Mouse (Mus musculus) myocyte (in vitro differentiated cells): ENCODE measurements around the gene Fut1.

Experiments
- CEBPB ChIP-seq: IDR thresholded peaks from 2 replicates; pipeline ENCODE4 v1.6.1; 2011; ENCODE audit warnings: mild to moderate bottlenecking, moderate library complexity; ENCODE audit not compliant: poor library complexity, insufficient read depth, severe bottlenecking
- MAX ChIP-seq: IDR thresholded peaks from one replicate; pipeline ENCODE4 v1.6.1; 2011; ENCODE audit warnings: low read depth, mild to moderate bottlenecking, control low read depth
- MYOD1 ChIP-seq, 3 experiments: IDR thresholded peaks; one replicate each; pipeline ENCODE4 v1.6.1; 2011; ENCODE audit warnings: control low read depth in 2 of 3, low read depth in 2 of 3, mild to moderate bottlenecking in 2 of 3, moderate library complexity in 1 of 3; ENCODE audit not compliant: insufficient read length in 2 of 3, control insufficient read depth in 1 of 3
- MYOG ChIP-seq, 3 experiments: IDR thresholded peaks; one replicate each; pipeline ENCODE4 v1.6.1; 2011; ENCODE audit warnings: control low read depth in 2 of 3, low read depth in 2 of 3, mild to moderate bottlenecking in 2 of 3; ENCODE audit not compliant: insufficient read length in 2 of 3, control insufficient read depth in 1 of 3, insufficient read depth in 1 of 3
- POLR2A ChIP-seq: IDR thresholded peaks from one replicate; pipeline ENCODE4 v1.6.1; 2011; ENCODE audit warnings: low read depth, mild to moderate bottlenecking, control low read depth, moderate library complexity; ENCODE audit not compliant: insufficient read length
- POLR2AphosphoS2 ChIP-seq: IDR thresholded peaks from one replicate; pipeline ENCODE4 v1.6.1; 2011; ENCODE audit warnings: low read depth, control low read depth; ENCODE audit not compliant: insufficient read length
- REST ChIP-seq: IDR thresholded peaks from one replicate; pipeline ENCODE4 v1.6.1; 2011; ENCODE audit warnings: mild to moderate bottlenecking, control low read depth, moderate library complexity; ENCODE audit not compliant: insufficient read depth, insufficient read length
- TCF12 ChIP-seq: IDR thresholded peaks from one replicate; pipeline ENCODE4 v1.6.1; 2011; ENCODE audit warnings: mild to moderate bottlenecking, control low read depth; ENCODE audit not compliant: poor library complexity, insufficient read depth, severe bottlenecking
- USF1 ChIP-seq: IDR thresholded peaks from one replicate; pipeline ENCODE4 v1.6.1; 2011; ENCODE audit warnings: low read depth, mild to moderate bottlenecking, control low read depth, moderate library complexity

DNA sequence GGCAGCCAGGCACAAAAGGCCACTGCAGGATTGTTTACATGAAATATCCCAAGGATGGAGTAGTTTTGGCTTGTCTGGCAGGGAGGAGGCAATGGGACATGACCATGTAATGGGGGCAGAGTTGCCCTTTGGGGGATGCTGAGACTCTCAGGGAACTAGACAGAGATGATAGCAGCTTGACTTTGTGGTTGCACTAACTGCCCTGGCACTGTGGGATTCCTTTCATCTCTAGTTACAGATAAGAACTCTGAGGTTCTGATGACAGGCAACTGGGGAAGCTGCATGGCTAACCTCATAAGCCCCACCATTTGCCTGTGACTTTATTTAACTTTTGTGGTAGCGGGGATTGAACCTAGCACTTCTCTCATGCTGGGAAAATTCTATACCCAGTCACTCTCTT lies 21.0 kb upstream of the Fut1 start:
- TF ChIP-seq TCF12, result no peak
- TF ChIP-seq CEBPB, result no peak
- TF ChIP-seq POLR2A, result no peak
- no peak for TF ChIP-seq MYOD1 (IDR thresholded peaks at IDR 0.05; ENCODE audit: control insufficient read depth in 1 of 3, insufficient read length in 2 of 3, low read depth in 2 of 3)
- no peak for TF ChIP-seq MYOG (IDR thresholded peaks at IDR 0.05; ENCODE audit: control insufficient read depth in 1 of 3, insufficient read depth in 1 of 3, insufficient read length in 2 of 3, low read depth in 2 of 3)
- TF ChIP-seq USF1, result no peak
- no peak for TF ChIP-seq MAX
- TF ChIP-seq POLR2AphosphoS2, result no peak
- TF ChIP-seq REST, result no peak
